In the genomic region with DNA sequence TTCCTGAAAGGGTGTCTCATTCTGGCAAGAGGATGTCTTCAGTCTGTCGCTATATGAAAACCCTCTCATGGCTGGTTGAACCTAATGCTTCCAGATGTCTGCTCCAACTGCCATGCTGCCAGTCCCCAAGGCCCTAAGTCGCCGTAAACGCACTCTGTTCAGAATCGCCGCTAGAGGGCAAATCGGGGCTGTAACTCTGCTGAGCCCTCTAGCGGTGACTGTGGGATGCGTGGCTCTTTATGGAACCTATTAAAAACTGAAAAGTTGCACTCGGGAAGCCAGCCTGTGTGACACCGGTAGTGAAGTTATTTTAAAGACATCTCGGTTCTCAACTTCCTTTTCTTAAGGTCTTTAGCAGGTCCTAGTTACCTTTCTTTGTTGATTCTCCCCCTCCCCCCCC, we compare ENCODE assay signal across 8 mouse cellular contexts. TPM values are rescaled to one million over a fixed set of nuclear protein-coding genes. Genes with fewer than 3 reads are reported as not detected.
DNase-seq lines count a peak whose midpoint lies in the region; ATAC-seq and TF ChIP-seq lines count a peak whose summit lies in the region.

No protein-coding gene starts in this region.

- no peak overlapping the region for H3K4me3 ChIP-seq in forebrain, embryonic 11.5 days (ENCODE audit: low read depth, low read length)
- no peak overlapping the region for H3K4me3 ChIP-seq in heart, embryonic 16.5 days (ENCODE audit: low read length)
- no peak overlapping the region for H3K4me3 ChIP-seq in layer of hippocampus, adult 2 months
- H3K4me3 ChIP-seq in lung, adult 2 months (replicated peaks; ENCODE audit: extremely low read depth, low read depth, low read length): peak overlapping the region; percentile 37
- no peak overlapping the region for H3K4me3 ChIP-seq in olfactory bulb, adult 2 months (ENCODE audit: insufficient read depth, low read depth, low read length)

- no peak overlapping the region for H3K9ac ChIP-seq in forebrain, embryonic 11.5 days (ENCODE audit: low read length)
- H3K9ac ChIP-seq in heart, embryonic 16.5 days (ENCODE audit: low read length): no peak overlapping the region

- DNase-seq in ES-CJ7 (ENCODE audit: low read depth, low spot score): peak; percentile 95
- peak; percentile 96 for DNase-seq in c-Kit-positive CD71-negative TER-119-negative erythroid progenitor cells, embryonic 14.5 days (ENCODE audit: low read depth)
- DNase-seq in forebrain, embryonic 11.5 days (ENCODE audit: low spot score): peak; percentile 93
- DNase-seq in layer of hippocampus, adult 2 months (ENCODE audit: low spot score in 2 of 2): peak; percentile 86 to 90
- DNase-seq in lung, adult 2 months: peak; percentile 70
- DNase-seq in thymus, adult 18-20 months: peak; percentile 75 to 77

- peak; percentile 96 for TF ChIP-seq CTCF in layer of hippocampus, adult 2 months (conservative IDR thresholded peaks at IDR 0.05)
- peak; percentile 100 for TF ChIP-seq CTCF in lung, adult 2 months (IDR thresholded peaks at IDR 0.05; ENCODE audit: insufficient read depth, low read length)
- peak; percentile 100 for TF ChIP-seq CTCF in olfactory bulb, adult 2 months (IDR thresholded peaks at IDR 0.05; ENCODE audit: insufficient read depth, low read depth, low read length)

- no peak overlapping the region for H3K4me2 ChIP-seq in forebrain, embryonic 11.5 days (ENCODE audit: low read depth, low read length, severe bottlenecking)
- peak overlapping the region; percentile 77; the same call in 1 of the 2 replicates for H3K4me2 ChIP-seq in heart, embryonic 16.5 days (ENCODE audit: low read depth, low read length)

- H3K9me3 ChIP-seq in forebrain, embryonic 11.5 days (ENCODE audit: control insufficient read depth, low read length): no peaks in the 10 kb centered on the region
- no peaks in the 10 kb centered on the region for H3K9me3 ChIP-seq in heart, embryonic 16.5 days (replicated peaks; ENCODE audit: control insufficient read depth, low read length)

- 1% methylated on average over 12 of the region's 12 CpGs for WGBS in forebrain, embryonic 11.5 days
- 1% methylated on average over 12 of the region's 12 CpGs for WGBS in heart, embryonic 16.5 days
- WGBS in lung, adult 2 months: under 1% methylated on average over 12 of the region's 12 CpGs
- under 1% methylated on average over 12 of the region's 12 CpGs for WGBS in olfactory bulb, adult 2 months

- no peak for TF ChIP-seq POLR2A in lung, adult 2 months (IDR thresholded peaks at IDR 0.05; ENCODE audit: borderline replicate concordance, extremely low read depth, low read depth, low read length)
- TF ChIP-seq POLR2A in olfactory bulb, adult 2 months (IDR thresholded peaks at IDR 0.05; ENCODE audit: insufficient read depth, low read depth, low read length): no peak

- no peaks in the 10 kb centered on the region for H3K27me3 ChIP-seq in forebrain, embryonic 11.5 days (ENCODE audit: control insufficient read depth, insufficient read depth, low read length)
- H3K27me3 ChIP-seq in heart, embryonic 16.5 days (ENCODE audit: control insufficient read depth, insufficient read depth, low read length): no peaks in the 10 kb centered on the region

- H3K4me1 ChIP-seq in forebrain, embryonic 11.5 days (replicated peaks; ENCODE audit: control insufficient read depth, insufficient read depth, low read length): peaks cover 8% of the 10 kb centered on the region
- peaks cover 13% of the 10 kb centered on the region for H3K4me1 ChIP-seq in heart, embryonic 16.5 days (ENCODE audit: control insufficient read depth, insufficient read depth, low read length)
- 0 out of 2 replicates have a peak, but pooled peaks cover 4% of the 10 kb centered on the region for H3K4me1 ChIP-seq in lung, adult 2 months (ENCODE audit: control insufficient read depth, insufficient read depth, low read length)
- peaks cover 8% of the 10 kb centered on the region for H3K4me1 ChIP-seq in olfactory bulb, adult 2 months (ENCODE audit: control insufficient read depth, insufficient read depth, low read length)

- 0 out of 2 replicates have a peak overlapping the region, but pooled peaks have one; percentile 99 for H3K27ac ChIP-seq in forebrain, embryonic 11.5 days (ENCODE audit: low read depth, low read length)
- no peak overlapping the region for H3K27ac ChIP-seq in heart, embryonic 16.5 days (ENCODE audit: low read length)
- no peak overlapping the region for H3K27ac ChIP-seq in layer of hippocampus, adult 2 months
- no peak overlapping the region for H3K27ac ChIP-seq in olfactory bulb, adult 2 months (ENCODE audit: insufficient read depth, low read depth, low read length)

- H3K36me3 ChIP-seq in forebrain, embryonic 11.5 days (ENCODE audit: control insufficient read depth, insufficient read depth, low read length): no peaks in the 10 kb centered on the region
- H3K36me3 ChIP-seq in heart, embryonic 16.5 days (ENCODE audit: control insufficient read depth, insufficient read depth): no peaks in the 10 kb centered on the region

- ATAC-seq in forebrain, embryonic 11.5 days (replicated peaks; ENCODE audit: low FRiP score): no peak
- no peak for ATAC-seq in heart, embryonic 16.5 days (replicated peaks; ENCODE audit: extremely low read depth, insufficient read depth, low FRiP score)

RNA-seq across cellular contexts. Expression of a gene that starts 1.8 kb away (rescaled TPM):
- 27.0 and 28.0 TPM in 2 replicates for polyA plus RNA-seq in forebrain, embryonic 11.5 days (2014; fragmentation: Nextera tagmentation; extraction: Ambion mirVana)
- polyA plus RNA-seq in heart, embryonic 16.5 days (2015; fragmentation: Nextera tagmentation; extraction: Ambion mirVana): 6.8 and 7.0 TPM in 2 replicates
- 10 to 100 TPM; 21.4 to 21.6 TPM for total RNA-seq in layer of hippocampus, adult 2 months (2021)
- polyA plus RNA-seq in lung, adult 2 months (2012; rRNA removed): 4.1 and 6.1 TPM in 2 replicates
- polyA plus RNA-seq in olfactory bulb, adult 2 months (2012; ENCODE audit: insufficient read depth, insufficient read length, low replicate concordance, missing spikeins): 43.9 and 133 TPM in 2 replicates

RNA-seq across cellular contexts. Expression of a gene that starts 38.2 kb away (rescaled TPM):
- polyA plus RNA-seq in forebrain, embryonic 11.5 days (2014; fragmentation: Nextera tagmentation; extraction: Ambion mirVana): 75.1 and 77.6 TPM in 2 replicates
- polyA plus RNA-seq in heart, embryonic 16.5 days (2015; fragmentation: Nextera tagmentation; extraction: Ambion mirVana): 14.4 and 15.2 TPM in 2 replicates
- total RNA-seq in layer of hippocampus, adult 2 months (2021): 1 to 10 TPM; 6.5 to 7.3 TPM
- polyA plus RNA-seq in lung, adult 2 months (2012; rRNA removed): 1.3 and 3.8 TPM in 2 replicates
- polyA plus RNA-seq in olfactory bulb, adult 2 months (2012; ENCODE audit: insufficient read depth, insufficient read length, low replicate concordance, missing spikeins): not detected in 2 replicates
